ENCODE assay signal across 9 mouse cellular contexts in genomic region chr17:36914108-36914507, GRCm38 (mm10). TPM values are rescaled to one million over a fixed set of nuclear protein-coding genes. Genes with fewer than 3 reads are reported as not detected.
DNase-seq lines count a peak whose midpoint lies in the region; ATAC-seq and TF ChIP-seq lines count a peak whose summit lies in the region.
"Had no signal": no experiment of that assay in that cellular context is flagged by ENCODE, and none has a peak within 500 bp of the region (broad histone marks: within the 10 kb centered on the region; RNA-seq: fewer than 3 reads in every experiment).

No protein-coding gene starts in this region.

- ATAC-seq in midbrain, embryonic 15.5 days (replicated peaks): no peak
- ATAC-seq in intestine, embryonic 14.5 days (replicated peaks; ENCODE audit: low FRiP score, low TSS enrichment, low read depth): 0 out of 2 replicates have a peak, but pooled peaks have one; percentile 52

- DNase-seq in midbrain, embryonic 10.5 days (ENCODE audit: low spot score): peak; percentile 59
- peak; percentile 84 for DNase-seq in brain, adult 2 months (ENCODE audit: low read depth, low spot score)
- DNase-seq in intestine, embryonic 14.5 days (ENCODE audit: low spot score): peak; percentile 85
- DNase-seq in left cerebral cortex, postnatal 36 days (ENCODE audit: low spot score in 2 of 2): peak; percentile 51 to 67
- peak; percentile 5 for DNase-seq in ovary, adult 18-20 months (ENCODE audit: low spot score)
- peak; percentile 76 for DNase-seq in thymus, adult 2 months

- no peaks in the 10 kb centered on the region for H3K4me1 ChIP-seq in midbrain, embryonic 10.5 days
- H3K4me1 ChIP-seq in midbrain, embryonic 15.5 days: no peaks in the 10 kb centered on the region
- H3K4me1 ChIP-seq in embryonic fibroblast, embryonic 13.5 days (ENCODE audit: control insufficient read depth, insufficient read depth, low read length): no peaks in the 10 kb centered on the region
- H3K4me1 ChIP-seq in intestine, embryonic 14.5 days (replicated peaks; ENCODE audit: control insufficient read depth, insufficient read depth, low read length): no peaks in the 10 kb centered on the region
- H3K4me1 ChIP-seq in thymus, adult 2 months (replicated peaks; ENCODE audit: control insufficient read depth, insufficient read depth, low read length): no peaks in the 10 kb centered on the region

- intact Hi-C loops in left cerebral cortex, postnatal 36 days (cut with DNase I): no loop called here

- no peak for TF ChIP-seq POLR2A in embryonic fibroblast, embryonic 13.5 days (IDR thresholded peaks at IDR 0.05; ENCODE audit: low read depth, low read length)
- TF ChIP-seq POLR2A in thymus, adult 2 months (IDR thresholded peaks at IDR 0.05; ENCODE audit: control insufficient read depth, extremely low read depth, insufficient read depth, low read length, poor library complexity): no peak

- H3K9me3 ChIP-seq in midbrain, embryonic 10.5 days (replicated peaks): no peaks in the 10 kb centered on the region
- H3K9me3 ChIP-seq in midbrain, embryonic 15.5 days: no peaks in the 10 kb centered on the region
- H3K9me3 ChIP-seq in intestine, embryonic 14.5 days (ENCODE audit: control insufficient read depth, low read length): no peaks in the 10 kb centered on the region

- no peaks in the 10 kb centered on the region for H3K36me3 ChIP-seq in midbrain, embryonic 10.5 days
- no peaks in the 10 kb centered on the region for H3K36me3 ChIP-seq in midbrain, embryonic 15.5 days (replicated peaks)
- no peaks in the 10 kb centered on the region for H3K36me3 ChIP-seq in intestine, embryonic 14.5 days (ENCODE audit: control insufficient read depth, insufficient read depth, low read length)
- no peaks in the 10 kb centered on the region for H3K36me3 ChIP-seq in thymus, adult 2 months (ENCODE audit: control insufficient read depth, insufficient read depth, low read length)

- H3K9ac ChIP-seq in midbrain, embryonic 15.5 days: no peak overlapping the region
- no peak overlapping the region for H3K9ac ChIP-seq in intestine, embryonic 14.5 days (ENCODE audit: low read length)

- H3K27me3 ChIP-seq in midbrain, embryonic 10.5 days (ENCODE audit: low read depth, poor library complexity, severe bottlenecking): no peaks in the 10 kb centered on the region
- H3K27me3 ChIP-seq in midbrain, embryonic 15.5 days (replicated peaks): no peaks in the 10 kb centered on the region
- H3K27me3 ChIP-seq in intestine, embryonic 14.5 days (replicated peaks; ENCODE audit: control insufficient read depth, insufficient read depth, low read length): no peaks in the 10 kb centered on the region
- H3K27me3 ChIP-seq in thymus, adult 2 months (ENCODE audit: control insufficient read depth, insufficient read depth, low read length): no peaks in the 10 kb centered on the region

- 6% methylated on average over 2 of the region's 2 CpGs for WGBS in midbrain, embryonic 10.5 days
- 2% methylated on average over 2 of the region's 2 CpGs for WGBS in midbrain, embryonic 15.5 days
- WGBS in intestine, embryonic 14.5 days: 14% methylated on average over 2 of the region's 2 CpGs
- 6% methylated on average over 2 of the region's 2 CpGs for WGBS in thymus, adult 2 months

- no peak overlapping the region for H3K4me2 ChIP-seq in midbrain, embryonic 15.5 days
- H3K4me2 ChIP-seq in intestine, embryonic 14.5 days (ENCODE audit: low read length): no peak overlapping the region

- no peak overlapping the region for H3K27ac ChIP-seq in midbrain, embryonic 10.5 days (replicated peaks)
- H3K27ac ChIP-seq in midbrain, embryonic 15.5 days: no peak overlapping the region
- no peak overlapping the region for H3K27ac ChIP-seq in embryonic fibroblast, embryonic 13.5 days (ENCODE audit: insufficient read depth, low read length)
- H3K27ac ChIP-seq in intestine, embryonic 14.5 days (ENCODE audit: low read depth): no peak overlapping the region
- H3K27ac ChIP-seq in thymus, adult 2 months (ENCODE audit: control insufficient read depth, insufficient read depth, low read length): no peak overlapping the region

- no peak overlapping the region for H3K4me3 ChIP-seq in midbrain, embryonic 10.5 days
- H3K4me3 ChIP-seq in midbrain, embryonic 15.5 days: no peak overlapping the region
- H3K4me3 ChIP-seq in embryonic fibroblast, embryonic 13.5 days (ENCODE audit: insufficient read depth, low read length): no peak overlapping the region
- H3K4me3 ChIP-seq in intestine, embryonic 14.5 days (ENCODE audit: low read depth, low read length): no peak overlapping the region
- no peak overlapping the region for H3K4me3 ChIP-seq in thymus, adult 2 months (ENCODE audit: control insufficient read depth, insufficient read depth, low read length)

- TF ChIP-seq CTCF in embryonic fibroblast, embryonic 13.5 days (IDR thresholded peaks at IDR 0.05; ENCODE audit: borderline replicate concordance, insufficient read depth, low read length): peak; percentile 32; the same call in 1 of the 2 replicates
- no peak for TF ChIP-seq CTCF in thymus, adult 2 months (IDR thresholded peaks at IDR 0.05; ENCODE audit: borderline replicate concordance, control insufficient read depth, extremely low read depth, insufficient read depth, low read length, poor library complexity)

RNA-seq across cellular contexts. Expression of gene Trim31, which starts 16.2 kb away (rescaled TPM):
- polyA plus RNA-seq in midbrain, embryonic 10.5 days (2016; fragmentation: Nextera tagmentation; extraction: Ambion mirVana): not detected in 2 replicates
- not detected in 2 replicates for polyA plus RNA-seq in midbrain, embryonic 15.5 days (2015; fragmentation: Nextera tagmentation; extraction: Ambion mirVana)
- polyA plus RNA-seq in embryonic fibroblast, embryonic 13.5 days (2011; ENCODE audit: insufficient read length, low read depth, missing spikeins): not detected in 2 replicates
- 21.4 and 25.7 TPM in 2 replicates for polyA plus RNA-seq in intestine, embryonic 14.5 days (2014; fragmentation: Nextera tagmentation; extraction: Ambion mirVana)
- total RNA-seq in left cerebral cortex, postnatal 36 days (2021): not detected
- 0.31 and 0.38 TPM in 2 replicates for polyA plus RNA-seq in thymus, adult 2 months (2012; rRNA removed)
- total RNA-seq: gastrocnemius, postnatal 36 days had no signal

RNA-seq across cellular contexts. Expression of gene Trim40, which starts 24.2 kb away (rescaled TPM):
- not detected in 2 replicates for polyA plus RNA-seq in midbrain, embryonic 10.5 days (2016; fragmentation: Nextera tagmentation; extraction: Ambion mirVana)
- polyA plus RNA-seq in midbrain, embryonic 15.5 days (2015; fragmentation: Nextera tagmentation; extraction: Ambion mirVana): not detected in 2 replicates
- not detected in 2 replicates for polyA plus RNA-seq in embryonic fibroblast, embryonic 13.5 days (2011; ENCODE audit: insufficient read length, low read depth, missing spikeins)
- 0.11 and 0.78 TPM in 2 replicates for polyA plus RNA-seq in intestine, embryonic 14.5 days (2014; fragmentation: Nextera tagmentation; extraction: Ambion mirVana)
- not detected for total RNA-seq in left cerebral cortex, postnatal 36 days (2021)
- polyA plus RNA-seq in thymus, adult 2 months (2012; rRNA removed): 0.38 and 0.71 TPM in 2 replicates
- total RNA-seq: gastrocnemius, postnatal 36 days had no signal

RNA-seq across cellular contexts. Expression of gene Rnf39, which starts 28.6 kb away (rescaled TPM):
- 0.22 and 0.67 TPM in 2 replicates for polyA plus RNA-seq in midbrain, embryonic 10.5 days (2016; fragmentation: Nextera tagmentation; extraction: Ambion mirVana)
- 1.1 and 1.7 TPM in 2 replicates for polyA plus RNA-seq in midbrain, embryonic 15.5 days (2015; fragmentation: Nextera tagmentation; extraction: Ambion mirVana)
- 0.44 and 0.92 TPM in 2 replicates for polyA plus RNA-seq in embryonic fibroblast, embryonic 13.5 days (2011; ENCODE audit: insufficient read length, low read depth, missing spikeins)
- polyA plus RNA-seq in intestine, embryonic 14.5 days (2014; fragmentation: Nextera tagmentation; extraction: Ambion mirVana): 1.3 and 1.5 TPM in 2 replicates
- total RNA-seq in left cerebral cortex, postnatal 36 days (2021): 1 to 10 TPM; 7.1 to 9.9 TPM
- polyA plus RNA-seq in thymus, adult 2 months (2012; rRNA removed): 3.8 and 4.2 TPM in 2 replicates
- total RNA-seq: gastrocnemius, postnatal 36 days had no signal

RNA-seq across cellular contexts. Expression of gene Ppp1r11, which starts 37.4 kb away (rescaled TPM):
- polyA plus RNA-seq in midbrain, embryonic 10.5 days (2016; fragmentation: Nextera tagmentation; extraction: Ambion mirVana): 160 and 166 TPM in 2 replicates
- 163 and 172 TPM in 2 replicates for polyA plus RNA-seq in midbrain, embryonic 15.5 days (2015; fragmentation: Nextera tagmentation; extraction: Ambion mirVana)
- 60.4 and 65.2 TPM in 2 replicates for polyA plus RNA-seq in embryonic fibroblast, embryonic 13.5 days (2011; ENCODE audit: insufficient read length, low read depth, missing spikeins)
- polyA plus RNA-seq in intestine, embryonic 14.5 days (2014; fragmentation: Nextera tagmentation; extraction: Ambion mirVana): 120 and 132 TPM in 2 replicates
- total RNA-seq in left cerebral cortex, postnatal 36 days (2021): 100 to 1,000 TPM; 126 to 130 TPM
- 61.5 and 82.3 TPM in 2 replicates for polyA plus RNA-seq in thymus, adult 2 months (2012; rRNA removed)

RNA-seq across cellular contexts. Expression of gene Znrd1, which starts 44.3 kb away (rescaled TPM):
- 88.5 and 96.7 TPM in 2 replicates for polyA plus RNA-seq in midbrain, embryonic 10.5 days (2016; fragmentation: Nextera tagmentation; extraction: Ambion mirVana)
- 51.0 and 52.7 TPM in 2 replicates for polyA plus RNA-seq in midbrain, embryonic 15.5 days (2015; fragmentation: Nextera tagmentation; extraction: Ambion mirVana)
- polyA plus RNA-seq in embryonic fibroblast, embryonic 13.5 days (2011; ENCODE audit: insufficient read length, low read depth, missing spikeins): 37.8 and 55.0 TPM in 2 replicates
- polyA plus RNA-seq in intestine, embryonic 14.5 days (2014; fragmentation: Nextera tagmentation; extraction: Ambion mirVana): 88.7 and 91.2 TPM in 2 replicates
- total RNA-seq in left cerebral cortex, postnatal 36 days (2021): 10 to 100 TPM; 32.1 to 33.5 TPM
- polyA plus RNA-seq in thymus, adult 2 months (2012; rRNA removed): 54.1 and 58.7 TPM in 2 replicates

Comparison
In these comparisons a context has a peak if more than half of its experiments do, and no peak if none do; other contexts are left out.
1. DNase-seq: peak in every context shown above with its lines; median percentile 85 in intestine, embryonic 14.5 days; 84 in brain, adult 2 months; 76 in thymus, adult 2 months; 59 in midbrain, embryonic 10.5 days; 59 in left cerebral cortex, postnatal 36 days; 5 in ovary, adult 18-20 months.
2. RNA of gene Trim31, which starts 16.2 kb away (polyA plus RNA-seq): 21.4 to 25.7 TPM in intestine, embryonic 14.5 days; 0.31 to 0.38 TPM in thymus, adult 2 months, not detected in midbrain, embryonic 15.5 days, not detected in midbrain, embryonic 10.5 days and not detected in embryonic fibroblast, embryonic 13.5 days; every median in the first group is over 10 times any median in the second.